In genomic region chr15:5003503-5004196, GRCm38 (mm10) we compare ENCODE assay signal across 31 mouse cellular contexts. TPM values are rescaled to one million over a fixed set of nuclear protein-coding genes. Genes with fewer than 3 reads are reported as not detected.
DNase-seq lines count a peak whose midpoint lies in the region; ATAC-seq and TF ChIP-seq lines count a peak whose summit lies in the region.
"Had no signal": no experiment of that assay in that cellular context is flagged by ENCODE, and none has a peak within 500 bp of the region (broad histone marks: within the 10 kb centered on the region; RNA-seq: fewer than 3 reads in every experiment).

No protein-coding gene starts in this region.

- no peaks in the 10 kb centered on the region for H3K36me3 ChIP-seq in forebrain, embryonic 15.5 days
- no peaks in the 10 kb centered on the region for H3K36me3 ChIP-seq in forebrain, embryonic 11.5 days (ENCODE audit: control insufficient read depth, insufficient read depth, low read length)
- H3K36me3 ChIP-seq in heart, adult 2 months (ENCODE audit: control insufficient read depth, insufficient read depth, low read length): no peaks in the 10 kb centered on the region
- H3K36me3 ChIP-seq: embryonic facial prominence, embryonic 10.5 days; embryonic facial prominence, embryonic 15.5 days; heart, embryonic 15.5 days; hindbrain, embryonic 13.5 days; limb, embryonic 13.5 days; lung, embryonic 15.5 days; midbrain, embryonic 12.5 days; neural tube, embryonic 13.5 days had no signal

- peaks cover 9% of the 10 kb centered on the region for H3K4me1 ChIP-seq in forebrain, embryonic 15.5 days
- H3K4me1 ChIP-seq in forebrain, embryonic 11.5 days (replicated peaks; ENCODE audit: control insufficient read depth, insufficient read depth, low read length): no peaks in the 10 kb centered on the region
- no peaks in the 10 kb centered on the region; the same call in 1 of the 2 replicates for H3K4me1 ChIP-seq in heart, adult 2 months (ENCODE audit: control insufficient read depth, insufficient read depth, low read length)
- H3K4me1 ChIP-seq: embryonic facial prominence, embryonic 10.5 days; embryonic facial prominence, embryonic 15.5 days; heart, embryonic 15.5 days; limb, embryonic 13.5 days; lung, embryonic 15.5 days; midbrain, embryonic 12.5 days; neural tube, embryonic 13.5 days had no signal

- DNase-seq in forebrain, embryonic 11.5 days (ENCODE audit: low spot score): no peak
- DNase-seq in heart, adult 8-10 months (ENCODE audit: low spot score): peak; percentile 38
- no peak for DNase-seq in heart, adult 2 months
- DNase-seq in brain, embryonic 14.5 days (ENCODE audit: low read depth): peak; percentile 39
- peak; percentile 21 for DNase-seq in skeletal muscle tissue, adult 2 months (ENCODE audit: low read depth, low spot score)
- DNase-seq: adrenal gland, postnatal 14 days; cerebellum, adult 2 months; cerebellum, postnatal 25 days; gastrocnemius, postnatal 14 days; heart, postnatal 4 days; kidney, adult 8-10 months; layer of hippocampus, postnatal 36 days; right cerebral cortex, postnatal 4 days had no signal

- no peak for TF ChIP-seq EP300 in heart, adult 2 months (IDR thresholded peaks at IDR 0.05; ENCODE audit: insufficient read depth, low read depth, low read length)

- H3K27me3 ChIP-seq in forebrain, embryonic 15.5 days: no peaks in the 10 kb centered on the region
- H3K27me3 ChIP-seq in forebrain, embryonic 11.5 days (ENCODE audit: control insufficient read depth, insufficient read depth, low read length): no peaks in the 10 kb centered on the region
- H3K27me3 ChIP-seq in heart, adult 2 months (ENCODE audit: control insufficient read depth, insufficient read depth, low read length): no peaks in the 10 kb centered on the region
- H3K27me3 ChIP-seq: embryonic facial prominence, embryonic 15.5 days; heart, embryonic 15.5 days; hindbrain, embryonic 13.5 days; limb, embryonic 13.5 days; lung, embryonic 15.5 days; midbrain, embryonic 12.5 days; neural tube, embryonic 13.5 days had no signal

- H3K9me3 ChIP-seq in forebrain, embryonic 15.5 days: no peaks in the 10 kb centered on the region
- H3K9me3 ChIP-seq in forebrain, embryonic 11.5 days (ENCODE audit: control insufficient read depth, low read length): no peaks in the 10 kb centered on the region
- H3K9me3 ChIP-seq: embryonic facial prominence, embryonic 10.5 days; embryonic facial prominence, embryonic 15.5 days; heart, embryonic 15.5 days; hindbrain, embryonic 13.5 days; limb, embryonic 13.5 days; lung, embryonic 15.5 days; midbrain, embryonic 12.5 days; neural tube, embryonic 13.5 days had no signal

- H3K27ac ChIP-seq in forebrain, embryonic 15.5 days (replicated peaks): no peak overlapping the region
- H3K27ac ChIP-seq in forebrain, embryonic 11.5 days (ENCODE audit: low read depth, low read length): no peak overlapping the region
- no peak overlapping the region for H3K27ac ChIP-seq in heart, adult 2 months
- H3K27ac ChIP-seq: embryonic facial prominence, embryonic 10.5 days; embryonic facial prominence, embryonic 15.5 days; heart, embryonic 15.5 days; hindbrain, embryonic 13.5 days; kidney, postnatal 0 days; limb, embryonic 13.5 days; lung, embryonic 15.5 days; midbrain, embryonic 12.5 days; neural tube, embryonic 13.5 days had no signal

- 74% methylated on average over 6 of the region's 6 CpGs for WGBS in forebrain, embryonic 15.5 days
- WGBS in forebrain, embryonic 11.5 days: 86% methylated on average over 6 of the region's 6 CpGs
- WGBS in heart, adult 2 months: 59% methylated on average over 6 of the region's 6 CpGs

- no peak for TF ChIP-seq POLR2A in heart, adult 2 months (IDR thresholded peaks at IDR 0.05; ENCODE audit: insufficient read depth, low read depth, low read length)
- no peak for TF ChIP-seq POLR2A in brain, embryonic 14.5 days (IDR thresholded peaks at IDR 0.05; ENCODE audit: borderline replicate concordance, extremely low read depth, insufficient read depth, insufficient read length, poor library complexity, severe bottlenecking)

- no peak overlapping the region for H3K4me2 ChIP-seq in forebrain, embryonic 15.5 days (replicated peaks)
- H3K4me2 ChIP-seq in forebrain, embryonic 11.5 days (ENCODE audit: low read depth, low read length, severe bottlenecking): no peak overlapping the region
- H3K4me2 ChIP-seq: embryonic facial prominence, embryonic 15.5 days; heart, embryonic 15.5 days; hindbrain, embryonic 13.5 days; limb, embryonic 13.5 days; liver, embryonic 11.5 days; lung, embryonic 15.5 days; midbrain, embryonic 12.5 days; neural tube, embryonic 13.5 days had no signal

- no peaks in the 10 kb centered on the region for H3K79me2 ChIP-seq in heart, adult 2 months (replicated peaks; ENCODE audit: control insufficient read depth, insufficient read depth, low read length)

- H3K9ac ChIP-seq in forebrain, embryonic 15.5 days (replicated peaks): no peak overlapping the region
- no peak overlapping the region for H3K9ac ChIP-seq in forebrain, embryonic 11.5 days (ENCODE audit: low read length)
- no peak overlapping the region for H3K9ac ChIP-seq in heart, adult 2 months (ENCODE audit: low read depth, low read length)
- H3K9ac ChIP-seq: embryonic facial prominence, embryonic 15.5 days; heart, embryonic 15.5 days; hindbrain, embryonic 13.5 days; limb, embryonic 13.5 days; lung, embryonic 15.5 days; midbrain, embryonic 12.5 days; neural tube, embryonic 13.5 days had no signal

- TF ChIP-seq CTCF in heart, adult 2 months (IDR thresholded peaks at IDR 0.05): no peak
- no peak for TF ChIP-seq CTCF in brain, embryonic 14.5 days (IDR thresholded peaks at IDR 0.05; ENCODE audit: borderline replicate concordance, extremely low read depth, insufficient read depth, insufficient read length)

- no peak overlapping the region for H3K4me3 ChIP-seq in forebrain, embryonic 15.5 days
- no peak overlapping the region for H3K4me3 ChIP-seq in forebrain, embryonic 11.5 days (ENCODE audit: low read depth, low read length)
- H3K4me3 ChIP-seq in heart, adult 2 months: no peak overlapping the region
- H3K4me3 ChIP-seq: embryonic facial prominence, embryonic 10.5 days; embryonic facial prominence, embryonic 15.5 days; heart, embryonic 15.5 days; hindbrain, embryonic 13.5 days; limb, embryonic 13.5 days; lung, embryonic 15.5 days; midbrain, embryonic 12.5 days; neural tube, embryonic 13.5 days had no signal

- intact Hi-C loops in heart, adult 2 months (cut with DNase I): no loop called here

- ATAC-seq in forebrain, embryonic 15.5 days (replicated peaks): 0 out of 2 replicates have a peak, but pooled peaks have one; percentile 15
- ATAC-seq in forebrain, embryonic 11.5 days (replicated peaks; ENCODE audit: low FRiP score): no peak
- no peak for ATAC-seq in CD4-positive, CD25-positive, alpha-beta regulatory T cell, adult 4 months
- ATAC-seq: intestine, embryonic 16.5 days had no signal

RNA-seq across cellular contexts. Expression of gene C7, which starts 59.9 kb away (rescaled TPM):
- 0.08 TPM in 1 of 2 replicates, not detected in the other for polyA plus RNA-seq in forebrain, embryonic 15.5 days (2015; fragmentation: Nextera tagmentation; extraction: Ambion mirVana)
- polyA plus RNA-seq in forebrain, embryonic 11.5 days (2014; fragmentation: Nextera tagmentation; extraction: Ambion mirVana): not detected in 2 replicates
- 1 to 10 TPM in 2 of 4 experiments, under 1 TPM in 2; 0.65 to 5.3 (median 2.5) TPM for total RNA-seq in heart, adult 8-10 months (2022)
- 1 to 10 TPM; 1.8 to 5.7 TPM for total RNA-seq in heart, adult 2 months (2021)
- 1.6 and 4.1 TPM in 2 replicates for polyA plus RNA-seq in heart, adult 2 months (2012; rRNA removed)
- polyA plus RNA-seq in brain, embryonic 14.5 days (2012; rRNA removed): 0.14 and 0.20 TPM in 2 replicates
- polyA plus RNA-seq in CD4-positive, CD25-positive, alpha-beta regulatory T cell, adult 4 months (2017; shearing (Covaris generic)): not detected
- total RNA-seq: granulocyte monocyte progenitor cell, adult 5-6 weeks; megakaryocyte, adult 5-6 weeks had no signal
- polyA plus RNA-seq: embryonic facial prominence, embryonic 15.5 days; hindbrain, embryonic 13.5 days; liver, embryonic 16.5 days; midbrain, postnatal 0 days; neural tube, embryonic 13.5 days; stomach, embryonic 14.5 days had no signal

Comparison
In these comparisons a context has a peak if more than half of its experiments do, and no peak if none do; other contexts are left out.
1. DNase-seq: peak in heart, adult 8-10 months (single experiment), brain, embryonic 14.5 days (single experiment) and skeletal muscle tissue, adult 2 months (single experiment); none in forebrain, embryonic 11.5 days (single experiment) and heart, adult 2 months (0 of 2).